ENCODE assay signal across 22 mouse cellular contexts in the genomic region with DNA sequence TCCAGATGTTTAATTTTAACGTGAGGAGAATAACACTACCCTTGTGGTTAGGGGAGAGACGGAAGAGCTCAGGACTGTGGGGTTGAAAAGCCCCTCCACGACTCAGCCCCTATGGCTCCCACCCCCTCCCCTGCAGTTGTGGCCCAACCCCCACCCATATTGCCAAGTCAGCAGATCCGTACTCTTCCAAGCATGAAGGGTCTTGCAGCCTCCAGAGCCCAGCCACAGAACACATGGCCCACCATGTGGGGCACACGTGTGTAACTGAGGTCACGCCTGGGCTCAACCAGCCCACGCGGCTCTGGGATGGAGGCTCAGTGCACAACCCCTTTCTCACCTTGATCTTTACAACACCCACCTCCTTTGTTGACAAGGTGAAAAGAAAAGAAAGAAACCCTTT. TPM values are rescaled to one million over a fixed set of nuclear protein-coding genes. Genes with fewer than 3 reads are reported as not detected.
"Had no signal": no experiment of that assay in that cellular context is flagged by ENCODE, and none has a peak within 500 bp of the region (broad histone marks: within the 10 kb centered on the region; RNA-seq: fewer than 3 reads in every experiment).

No protein-coding gene starts in this region.

- H3K4me1 ChIP-seq: limb, embryonic 12.5 days; liver, embryonic 13.5 days; liver, embryonic 15.5 days had no signal

- H3K9me3 ChIP-seq: heart, embryonic 10.5 days; heart, embryonic 12.5 days; hindbrain, embryonic 13.5 days; hindbrain, embryonic 15.5 days; limb, embryonic 10.5 days; limb, embryonic 12.5 days; liver, embryonic 13.5 days; liver, embryonic 15.5 days had no signal

- DNase-seq: gastrocnemius, postnatal 36 days; heart, adult 18-20 months; heart, postnatal 10 days; kidney, adult 18-20 months; kidney, adult 8-10 months; kidney, postnatal 10 days; kidney, postnatal 25 days; kidney, postnatal 4 days; liver; liver, embryonic 13.5 days had no signal

- H3K9ac ChIP-seq: heart, embryonic 12.5 days; hindbrain, embryonic 13.5 days; hindbrain, embryonic 15.5 days; limb, embryonic 12.5 days; liver, embryonic 13.5 days; liver, embryonic 15.5 days had no signal

- H3K36me3 ChIP-seq: heart, embryonic 10.5 days; heart, embryonic 12.5 days; hindbrain, embryonic 13.5 days; hindbrain, embryonic 15.5 days; limb, embryonic 10.5 days; limb, embryonic 12.5 days; liver, embryonic 13.5 days; liver, embryonic 15.5 days had no signal

- H3K4me2 ChIP-seq: heart, embryonic 12.5 days; hindbrain, embryonic 13.5 days; hindbrain, embryonic 15.5 days; limb, embryonic 12.5 days; liver, embryonic 11.5 days; liver, embryonic 13.5 days; liver, embryonic 15.5 days had no signal

- ATAC-seq: intestine, embryonic 16.5 days had no signal

- H3K27me3 ChIP-seq: heart, embryonic 12.5 days; hindbrain, embryonic 13.5 days; hindbrain, embryonic 15.5 days; liver, embryonic 13.5 days; liver, embryonic 15.5 days had no signal

- H3K27ac ChIP-seq: heart, embryonic 10.5 days; hindbrain, embryonic 13.5 days; layer of hippocampus, adult 2 months; left cerebral cortex, adult 2 months; limb, embryonic 10.5 days; limb, embryonic 12.5 days; liver, embryonic 13.5 days; liver, embryonic 15.5 days had no signal

- H3K4me3 ChIP-seq: heart, embryonic 10.5 days; heart, embryonic 12.5 days; hindbrain, embryonic 13.5 days; hindbrain, embryonic 15.5 days; layer of hippocampus, adult 2 months; left cerebral cortex, adult 2 months; limb, embryonic 10.5 days; limb, embryonic 12.5 days; liver, embryonic 13.5 days; liver, embryonic 15.5 days had no signal

RNA-seq across cellular contexts. Expression of a gene that starts 21.1 kb away (rescaled TPM):
- total RNA-seq: hematopoietic stem cell, adult 5-6 weeks had no signal
